Mouse (Mus musculus) cerebellum, postnatal 36 days (tissue): ENCODE data around the gene Tspan11.

Experiments
- DNase-seq, 2 experiments: peaks; one replicate each; pipeline ENCODE4 v3.0.0; 2021 to 2022; ENCODE audit warnings: mixed read lengths in 2 of 2

The Tspan11 gene

GRCm38 (mm10) chr6:127879472-127879871, 7.9 kb upstream of the Tspan11 start:
- DNase-seq = no peak

- no peak for DNase-seq
Observed at GRCm38 (mm10) chr6:127886916-127887315, 473 bp upstream of the Tspan11 start.

GRCm38 (mm10) chr6:127888581-127888980, 1.2 kb downstream of the Tspan11 start:
- no peak for DNase-seq

GRCm38 (mm10) chr6:127893611-127894010, 6.2 kb downstream of the Tspan11 start:
- no peak for DNase-seq

GRCm38 (mm10) chr6:127894999-127895398, 7.6 kb downstream of the Tspan11 start:
- no peak for DNase-seq

- DNase-seq = no peak
Observed at GRCm38 (mm10) chr6:127896425-127896824, 9.0 kb downstream of the Tspan11 start.

GRCm38 (mm10) chr6:127897342-127897741, 10.0 kb downstream of the Tspan11 start:
- no peak for DNase-seq

GRCm38 (mm10) chr6:127900062-127900461, 12.7 kb downstream of the Tspan11 start:
- DNase-seq = no peak

- no peak for DNase-seq
Observed at GRCm38 (mm10) chr6:127901261-127901660, 13.9 kb downstream of the Tspan11 start.

GRCm38 (mm10) chr6:127901669-127902068, 14.3 kb downstream of the Tspan11 start:
- no peak for DNase-seq

GRCm38 (mm10) chr6:127902559-127902958, 15.2 kb downstream of the Tspan11 start:
- DNase-seq = no peak

GRCm38 (mm10) chr6:127910638-127911037, 23.2 kb downstream of the Tspan11 start:
- DNase-seq = no peak

- no peak for DNase-seq
Observed at GRCm38 (mm10) chr6:127911687-127912086, 24.3 kb downstream of the Tspan11 start.

- DNase-seq = no peak
Observed at GRCm38 (mm10) chr6:127912938-127913337, 25.5 kb downstream of the Tspan11 start.

- no peak for DNase-seq
Observed at GRCm38 (mm10) chr6:127916993-127917392, 29.6 kb downstream of the Tspan11 start.

- no peak for DNase-seq
Observed at GRCm38 (mm10) chr6:127917712-127918111, 30.3 kb downstream of the Tspan11 start.

GRCm38 (mm10) chr6:127919491-127919890, 32.1 kb downstream of the Tspan11 start:
- DNase-seq = no peak

- peak; percentile 71 to 80 for DNase-seq
Observed at GRCm38 (mm10) chr6:127920652-127921051, 33.3 kb downstream of the Tspan11 start.

GRCm38 (mm10) chr6:127921996-127922395, 34.6 kb downstream of the Tspan11 start:
- no peak for DNase-seq

- no peak for DNase-seq
Observed at GRCm38 (mm10) chr6:127923296-127923695, 35.9 kb downstream of the Tspan11 start.

GRCm38 (mm10) chr6:127924750-127925149, 37.4 kb downstream of the Tspan11 start:
- DNase-seq = no peak

- peak in 1 of 2 experiments; percentile 12 for DNase-seq
Observed at GRCm38 (mm10) chr6:127925915-127926314, 38.5 kb downstream of the Tspan11 start.

- no peak for DNase-seq
Observed at GRCm38 (mm10) chr6:127928682-127929081, 41.3 kb downstream of the Tspan11 start.

- no peak for DNase-seq
Observed at GRCm38 (mm10) chr6:127932697-127933096, 45.3 kb downstream of the Tspan11 start.

GRCm38 (mm10) chr6:127933841-127934240, 46.5 kb downstream of the Tspan11 start:
- no peak for DNase-seq

- DNase-seq = no peak
Observed at GRCm38 (mm10) chr6:127935105-127935504, 47.7 kb downstream of the Tspan11 start.
